Mouse (Mus musculus): ENCODE measurements around the gene Slc5a6. TPM values are rescaled to one million over a fixed set of nuclear protein-coding genes. Genes with fewer than 3 reads are reported as not detected.
"Not testable (repeated sequence)": the region's sequence is repeated elsewhere in the genome, so short reads cannot be mapped to it uniquely, and the experiment has no call there.

Slc5a6 gene
- polyA plus RNA-seq, 1 experiment = 45.1 TPM

DNA sequence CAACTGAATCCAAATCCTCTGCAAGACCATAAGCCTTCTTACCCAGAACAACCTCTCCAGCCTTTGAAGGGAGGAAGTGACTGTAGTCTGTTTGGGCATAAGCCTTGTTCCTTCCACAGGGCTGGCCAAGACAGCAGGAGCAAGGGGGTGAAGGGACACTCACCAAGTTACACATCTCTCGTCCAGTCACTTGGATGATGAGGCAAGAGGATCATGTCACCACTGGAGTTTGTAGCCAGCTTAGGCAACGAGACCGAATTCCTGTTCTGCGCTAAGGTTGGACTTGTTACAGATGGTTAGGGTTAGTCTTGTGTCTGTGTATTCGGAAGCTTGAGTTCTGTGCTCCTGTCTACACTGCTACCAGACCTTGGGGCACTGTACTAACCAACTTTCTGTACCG is 14.1 kb downstream of the Slc5a6 start:
- Histone ChIP-seq H3K4me1 (ENCODE audit: control insufficient read depth, insufficient read depth, low read length) (no peaks in the 10 kb centered on the region), H3K27ac (ENCODE audit: insufficient read depth, low read length) (no peak overlapping the region), H3K4me3 (replicated peaks; ENCODE audit: insufficient read depth, low read depth, low read length) (no peak overlapping the region), H3K27me3 (ENCODE audit: control insufficient read depth, insufficient read depth, low read length) (no peaks in the 10 kb centered on the region)
- TF ChIP-seq CTCF (IDR thresholded peaks at IDR 0.05; ENCODE audit: borderline replicate concordance, insufficient read depth, low read depth, low read length) (no peak), POLR2A (IDR thresholded peaks at IDR 0.05; ENCODE audit: borderline replicate concordance, insufficient read depth, low read length) (no peak)
- no peak for DNase-seq
- WGBS = 89% methylated on average over 6 of the region's 6 CpGs

DNA sequence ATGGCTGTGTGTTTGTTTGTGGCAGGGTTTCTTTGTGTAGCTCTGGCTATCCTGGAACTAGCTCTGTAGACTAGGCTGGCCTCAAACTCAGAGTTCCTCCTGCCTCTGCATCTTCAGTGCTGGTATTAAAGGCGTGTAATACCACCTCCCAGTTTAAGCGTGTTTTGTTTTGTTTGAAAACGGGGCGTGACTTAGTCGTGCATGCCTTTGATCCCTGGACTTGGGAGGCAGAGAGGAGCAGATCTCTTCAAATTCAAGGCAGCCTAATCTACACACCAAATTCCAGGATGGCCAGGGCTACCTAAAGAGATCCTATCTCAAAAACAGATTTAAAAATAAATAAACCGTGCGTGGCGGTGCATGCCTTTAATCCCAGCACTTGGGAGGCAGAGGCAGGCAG is 17.2 kb downstream of the Slc5a6 start:
- DNase-seq = no peak
- no peaks in the 10 kb centered on the region for H3K4me1 ChIP-seq (ENCODE audit: control insufficient read depth, insufficient read depth, low read length)
- no peaks in the 10 kb centered on the region; the same call in 1 of the 2 replicates for H3K27me3 ChIP-seq (ENCODE audit: control insufficient read depth, insufficient read depth, low read length)
- H3K27ac ChIP-seq (ENCODE audit: insufficient read depth, low read length) = no peak overlapping the region
- TF ChIP-seq CTCF (IDR thresholded peaks at IDR 0.05; ENCODE audit: borderline replicate concordance, insufficient read depth, low read depth, low read length) = no peak
- TF ChIP-seq POLR2A (IDR thresholded peaks at IDR 0.05; ENCODE audit: borderline replicate concordance, insufficient read depth, low read length) = no peak
- 83% methylated on average over 8 of the region's 8 CpGs for whole genome bisulfite sequencing
- H3K4me3 ChIP-seq (replicated peaks; ENCODE audit: insufficient read depth, low read depth, low read length) = no peak overlapping the region

DNA sequence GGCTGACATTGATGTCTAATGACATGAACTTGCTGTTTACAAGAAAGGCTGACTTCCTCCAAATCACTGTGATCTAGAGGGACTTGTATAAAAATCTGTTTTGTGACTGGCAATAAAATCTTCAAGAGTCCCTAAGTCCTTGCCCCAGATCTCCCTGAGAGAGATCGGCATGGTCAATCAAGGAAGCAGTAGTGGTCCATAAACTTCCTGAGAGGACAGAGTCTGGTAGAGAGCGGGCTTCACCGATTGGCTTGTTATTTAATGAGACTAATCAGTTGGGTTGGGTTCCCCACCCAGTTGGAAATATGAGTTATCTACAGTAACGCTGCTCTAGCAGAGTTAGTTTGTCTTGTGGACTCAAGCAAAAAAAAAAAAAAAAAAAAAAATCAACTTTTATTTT is 17.8 kb downstream of the Slc5a6 start:
- Histone ChIP-seq H3K27ac (ENCODE audit: insufficient read depth, low read length) (no peak overlapping the region), H3K4me1 (ENCODE audit: control insufficient read depth, insufficient read depth, low read length) (no peaks in the 10 kb centered on the region), H3K27me3 (ENCODE audit: control insufficient read depth, insufficient read depth, low read length) (no peaks in the 10 kb centered on the region; the same call in 1 of the 2 replicates), H3K4me3 (replicated peaks; ENCODE audit: insufficient read depth, low read depth, low read length) (no peak overlapping the region)
- no peak for TF ChIP-seq CTCF (IDR thresholded peaks at IDR 0.05; ENCODE audit: borderline replicate concordance, insufficient read depth, low read depth, low read length)
- no peak for TF ChIP-seq POLR2A (IDR thresholded peaks at IDR 0.05; ENCODE audit: borderline replicate concordance, insufficient read depth, low read length)
- WGBS = 91% methylated on average over 4 of the region's 4 CpGs
- DNase-seq = no peak

DNA sequence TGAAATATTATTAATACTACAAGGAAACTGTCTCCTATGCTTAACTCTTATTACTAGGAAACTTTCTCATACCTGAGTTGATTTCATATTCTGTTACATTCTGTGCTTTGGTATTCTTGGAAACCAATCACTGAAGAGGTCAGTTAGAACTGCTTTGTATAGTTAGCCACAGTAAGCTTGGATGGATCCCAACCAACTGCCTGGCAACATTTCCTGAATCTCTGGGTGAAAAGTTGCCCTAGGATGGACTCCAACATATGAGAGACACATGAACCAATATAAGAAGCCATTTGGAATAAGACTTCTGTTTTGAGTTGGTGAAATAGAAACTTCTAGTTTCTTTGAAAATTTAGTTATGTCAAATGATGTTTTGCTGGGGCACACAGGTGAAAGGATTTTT is 24.1 kb downstream of the Slc5a6 start:
- Histone ChIP-seq H3K4me1 (ENCODE audit: control insufficient read depth, insufficient read depth, low read length) (no peaks in the 10 kb centered on the region), H3K4me3 (replicated peaks; ENCODE audit: insufficient read depth, low read depth, low read length) (no peak overlapping the region), H3K27ac (ENCODE audit: insufficient read depth, low read length) (no peak overlapping the region), H3K27me3 (ENCODE audit: control insufficient read depth, insufficient read depth, low read length) (no peaks in the 10 kb centered on the region; the same call in 1 of the 2 replicates)
- DNase-seq = no peak
- TF ChIP-seq POLR2A (IDR thresholded peaks at IDR 0.05; ENCODE audit: borderline replicate concordance, insufficient read depth, low read length) = no peak
- no peak for TF ChIP-seq CTCF (IDR thresholded peaks at IDR 0.05; ENCODE audit: borderline replicate concordance, insufficient read depth, low read depth, low read length)

DNA sequence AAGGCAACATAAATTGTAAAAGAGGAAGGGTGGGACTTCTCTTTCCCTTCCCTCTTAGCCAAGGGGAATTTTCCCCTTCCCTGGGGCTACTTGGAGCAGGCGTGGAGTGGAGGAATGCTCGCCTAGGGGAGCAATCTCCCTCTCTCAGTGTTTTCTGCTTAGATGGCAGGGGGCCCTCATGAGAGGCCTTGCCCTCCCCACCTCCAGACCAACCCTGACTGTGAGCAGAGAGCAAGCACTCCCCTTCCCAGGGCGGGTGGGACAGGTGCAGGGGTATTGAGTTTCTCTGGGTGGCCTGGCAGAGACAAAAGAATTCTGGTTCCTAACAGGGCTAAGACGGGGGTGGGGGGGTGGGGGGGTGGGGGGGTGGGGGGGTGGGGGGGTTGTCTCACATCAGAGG is 25.5 kb downstream of the Slc5a6 start:
- 8% methylated on average over 4 of the region's 4 CpGs for WGBS
- no peak overlapping the region for H3K4me3 ChIP-seq (replicated peaks; ENCODE audit: insufficient read depth, low read depth, low read length)
- TF ChIP-seq CTCF (IDR thresholded peaks at IDR 0.05; ENCODE audit: borderline replicate concordance, insufficient read depth, low read depth, low read length) (no peak), POLR2A (IDR thresholded peaks at IDR 0.05; ENCODE audit: borderline replicate concordance, insufficient read depth, low read length) (no peak)

DNA sequence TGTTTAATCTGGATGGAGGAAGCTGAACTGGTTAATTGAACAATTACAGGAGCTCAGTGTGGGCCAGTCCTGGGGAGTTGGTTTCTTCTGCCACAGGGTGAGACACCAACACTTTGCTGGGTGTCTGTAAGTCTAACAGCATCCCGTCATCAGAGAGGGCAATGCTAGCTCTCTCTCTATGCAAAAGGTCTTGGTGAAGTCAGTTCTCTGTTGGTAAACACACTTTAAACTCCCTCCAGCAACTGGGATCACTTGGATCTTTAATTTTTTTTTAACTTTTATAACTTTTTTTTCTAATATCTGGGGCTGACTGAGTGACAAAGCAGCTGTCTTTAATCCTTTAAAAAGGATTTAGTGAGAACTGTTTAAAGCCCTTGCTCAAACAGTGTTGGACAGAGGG is 26.0 kb downstream of the Slc5a6 start:
- 26% methylated on average over 1 of the region's 1 CpGs for WGBS
- H3K27me3 ChIP-seq (ENCODE audit: control insufficient read depth, insufficient read depth, low read length) = no peaks in the 10 kb centered on the region
- TF ChIP-seq POLR2A (IDR thresholded peaks at IDR 0.05; ENCODE audit: borderline replicate concordance, insufficient read depth, low read length) (no peak), CTCF (IDR thresholded peaks at IDR 0.05; ENCODE audit: borderline replicate concordance, insufficient read depth, low read depth, low read length) (no peak)
- DNase-seq = no peak
- no peak overlapping the region for H3K27ac ChIP-seq (ENCODE audit: insufficient read depth, low read length)
- no peak overlapping the region for H3K4me3 ChIP-seq (replicated peaks; ENCODE audit: insufficient read depth, low read depth, low read length)
- no peaks in the 10 kb centered on the region for H3K4me1 ChIP-seq (ENCODE audit: control insufficient read depth, insufficient read depth, low read length)

More for the DNA sequence above, 25.5 kb downstream of the Slc5a6 start:
- Histone ChIP-seq H3K27me3 (ENCODE audit: control insufficient read depth, insufficient read depth, low read length) (no peaks in the 10 kb centered on the region; the same call in 1 of the 2 replicates), H3K27ac (ENCODE audit: insufficient read depth, low read length) (no peak overlapping the region), H3K4me1 (ENCODE audit: control insufficient read depth, insufficient read depth, low read length) (no peaks in the 10 kb centered on the region)
- no peak for DNase-seq

DNA sequence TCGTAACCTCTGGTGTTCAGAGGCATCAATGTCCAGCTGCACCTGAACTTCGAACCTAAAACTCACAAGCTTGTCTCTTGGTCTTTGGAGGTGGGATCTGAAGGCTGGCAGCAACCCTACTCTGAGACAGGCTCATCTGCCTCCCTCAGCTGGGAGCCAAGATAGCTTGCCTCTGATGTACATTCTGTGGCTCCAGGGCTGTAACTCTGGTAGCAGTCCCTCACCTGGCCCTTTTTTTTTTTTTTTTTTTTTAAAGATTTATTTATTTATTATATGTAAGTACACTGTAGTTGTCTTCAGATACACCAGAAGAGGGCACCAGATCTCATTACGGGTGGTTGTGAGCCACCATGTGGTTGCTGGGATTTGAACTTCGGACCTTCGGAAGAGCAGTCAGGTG is 26.9 kb downstream of the Slc5a6 start:
- H3K27ac ChIP-seq (ENCODE audit: insufficient read depth, low read length); H3K27me3 ChIP-seq (ENCODE audit: control insufficient read depth, insufficient read depth, low read length); H3K4me3 ChIP-seq (replicated peaks; ENCODE audit: insufficient read depth, low read depth, low read length); H3K4me1 ChIP-seq (ENCODE audit: control insufficient read depth, insufficient read depth, low read length); DNase-seq: not testable (repeated sequence)
- WGBS = 84% methylated on average over 5 of the region's 5 CpGs

DNA sequence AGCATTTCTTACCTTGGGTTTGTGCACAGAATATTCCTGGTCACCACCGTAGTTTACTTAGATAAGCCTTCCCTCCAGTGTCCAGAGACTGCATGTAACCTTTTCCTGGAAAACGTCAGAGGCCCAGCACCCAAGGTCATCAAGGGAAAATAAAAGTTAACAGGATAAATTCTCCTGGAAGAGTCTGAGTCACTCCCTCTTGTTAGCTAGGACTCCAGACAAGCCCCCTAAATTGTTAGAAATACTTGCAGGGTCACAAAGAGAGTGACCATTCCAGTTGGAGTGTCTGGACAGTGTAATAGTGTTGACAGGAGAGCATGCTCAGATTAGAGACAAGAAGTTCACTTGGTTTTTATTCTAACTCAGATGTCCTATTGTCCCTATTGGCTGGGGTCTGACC is 32.8 kb downstream of the Slc5a6 start:
- DNase-seq = no peak
- Histone ChIP-seq H3K27me3 (ENCODE audit: control insufficient read depth, insufficient read depth, low read length) (no peaks in the 10 kb centered on the region), H3K27ac (ENCODE audit: insufficient read depth, low read length) (no peak overlapping the region), H3K4me3 (replicated peaks; ENCODE audit: insufficient read depth, low read depth, low read length) (no peak overlapping the region), H3K4me1 (ENCODE audit: control insufficient read depth, insufficient read depth, low read length) (no peaks in the 10 kb centered on the region)
- WGBS = 84% methylated on average over 2 of the region's 2 CpGs
- TF ChIP-seq CTCF (IDR thresholded peaks at IDR 0.05; ENCODE audit: borderline replicate concordance, insufficient read depth, low read depth, low read length) (no peak), POLR2A (IDR thresholded peaks at IDR 0.05; ENCODE audit: borderline replicate concordance, insufficient read depth, low read length) (no peak)
